Mouse (Mus musculus) E14TG2a.4 (cell line): ENCODE data around the gene Tctn3.
A peak's percentile ranks its signal among the peaks of the same experiment; 100 is the strongest.
"Not testable (repeated sequence)": the region's sequence is repeated elsewhere in the genome, so short reads cannot be mapped to it uniquely, and the experiment has no call there.

Experiments
- H3K27me3 ChIP-seq: 2 replicates; pipeline ENCODE4 v1.6.1; 2014; ENCODE audit warnings: low read length, control low read depth; ENCODE audit not compliant: insufficient read depth
- H3K36me3 ChIP-seq: 2 replicates; pipeline ENCODE4 v1.6.1; 2014; ENCODE audit warnings: low read length, control low read depth; ENCODE audit not compliant: insufficient read depth
- H3K4me1 ChIP-seq: replicated peaks from 2 replicates; pipeline ENCODE4 v1.6.1; 2014; ENCODE audit warnings: low read depth, low read length, control low read depth
- H3K4me3 ChIP-seq: replicated peaks from 2 replicates; pipeline ENCODE4 v1.5.1; 2014; ENCODE audit warnings: mild to moderate bottlenecking, low read length
- H3K9me3 ChIP-seq: 2 replicates; pipeline ENCODE4 v1.6.1; 2014; ENCODE audit warnings: low read length, control low read depth
- CTCF ChIP-seq: conservative IDR thresholded peaks from 2 replicates; pipeline ENCODE4 v1.5.1; 2014; ENCODE audit warnings: low read length
- NANOG ChIP-seq: IDR thresholded peaks from 2 replicates; pipeline ENCODE4 v1.6.1; 2014; ENCODE audit warnings: borderline replicate concordance, low read length, mixed read lengths
- POU5F1 ChIP-seq: IDR thresholded peaks from 2 replicates; pipeline ENCODE4 v1.6.1; 2014; ENCODE audit warnings: low read length, borderline replicate concordance

The Tctn3 gene

DNA sequence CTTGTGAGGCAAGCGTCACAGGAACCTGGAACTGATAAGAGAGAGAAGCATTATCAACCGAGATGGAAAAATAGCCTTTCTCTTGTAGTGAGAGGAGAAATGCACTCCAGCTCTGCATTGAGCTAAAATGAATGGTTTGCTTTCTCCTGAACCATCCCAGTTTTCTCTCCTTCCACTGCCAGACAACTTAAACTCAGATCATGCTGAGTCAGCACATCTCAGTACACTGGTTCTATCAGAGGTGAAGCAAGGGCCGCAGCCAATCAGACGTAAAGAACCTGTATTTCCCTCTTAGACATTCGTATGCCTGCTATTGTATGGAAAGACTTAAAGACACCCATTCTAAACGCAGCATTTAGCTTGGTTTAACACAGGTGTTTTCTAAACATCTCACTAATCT lies 4.4 kb downstream of the Tctn3 start:
- Histone ChIP-seq H3K9me3 (no peaks in the 10 kb centered on the region), H3K4me3 (no peak overlapping the region), H3K27me3 (peaks cover 9% of the 10 kb centered on the region; the same call in 1 of the 2 replicates), H3K4me1 (peaks cover 17% of the 10 kb centered on the region), H3K36me3 (peaks cover 50% of the 10 kb centered on the region)
- TF ChIP-seq NANOG, result no peak

DNA sequence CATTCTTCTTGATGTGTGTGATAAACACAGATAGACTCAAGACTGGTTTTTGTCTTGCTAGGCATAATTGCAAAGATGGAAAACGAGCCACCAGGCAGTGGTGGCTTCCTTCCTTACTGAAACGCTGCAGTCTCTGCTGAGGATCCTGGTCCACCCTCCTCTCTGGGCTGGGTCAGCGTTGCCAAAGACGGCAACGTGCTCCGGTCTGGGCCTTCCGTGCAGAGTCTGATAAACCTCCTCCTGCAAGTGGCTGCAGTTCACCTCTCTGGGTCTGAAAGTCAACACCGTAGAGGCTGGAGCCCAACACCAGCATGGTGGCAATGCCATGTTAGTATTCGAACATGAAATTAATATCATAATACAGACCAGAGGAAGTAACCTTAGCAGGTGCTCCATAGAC lies 6.8 kb downstream of the Tctn3 start:
- Histone ChIP-seq H3K9me3 (no peaks in the 10 kb centered on the region), H3K27me3 (no peaks in the 10 kb centered on the region), H3K4me3 (no peak overlapping the region), H3K4me1 (0 out of 2 replicates have a peak, but pooled peaks cover 7% of the 10 kb centered on the region), H3K36me3 (peaks cover 50% of the 10 kb centered on the region)
- no peak for TF ChIP-seq NANOG
- TF ChIP-seq POU5F1, result no peak
- no peak for TF ChIP-seq CTCF

GRCm38 (mm10) chr19:40601870-40602269 lies 10.2 kb downstream of the Tctn3 start:
- Histone ChIP-seq H3K36me3 (peaks cover 28% of the 10 kb centered on the region), H3K4me1 (peaks cover 15% of the 10 kb centered on the region), H3K4me3 (no peak overlapping the region), H3K27me3 (no peaks in the 10 kb centered on the region), H3K9me3 (no peaks in the 10 kb centered on the region)
- TF ChIP-seq POU5F1 (no peak), NANOG (no peak), CTCF (no peak)

DNA sequence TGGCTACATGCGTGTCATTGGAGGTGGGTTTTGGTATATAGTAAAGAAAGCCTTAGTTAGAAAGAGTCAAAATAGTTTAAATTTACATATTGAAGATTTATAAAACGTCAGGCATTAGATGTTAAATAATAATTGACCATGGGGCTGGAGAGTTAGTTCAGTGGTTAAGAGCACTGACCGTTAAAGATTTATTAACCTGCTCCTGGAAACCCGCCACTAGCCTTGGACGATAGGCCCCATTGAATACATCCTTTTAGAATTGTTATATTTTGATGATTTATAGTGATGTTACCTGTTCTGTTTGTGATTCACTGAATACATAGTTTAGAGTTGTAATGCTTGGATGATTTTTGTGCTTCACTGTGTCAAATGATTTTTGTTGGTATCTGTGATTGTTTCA lies 11.2 kb downstream of the Tctn3 start:
- H3K4me3 ChIP-seq, H3K4me1 ChIP-seq: not testable (repeated sequence)

DNA sequence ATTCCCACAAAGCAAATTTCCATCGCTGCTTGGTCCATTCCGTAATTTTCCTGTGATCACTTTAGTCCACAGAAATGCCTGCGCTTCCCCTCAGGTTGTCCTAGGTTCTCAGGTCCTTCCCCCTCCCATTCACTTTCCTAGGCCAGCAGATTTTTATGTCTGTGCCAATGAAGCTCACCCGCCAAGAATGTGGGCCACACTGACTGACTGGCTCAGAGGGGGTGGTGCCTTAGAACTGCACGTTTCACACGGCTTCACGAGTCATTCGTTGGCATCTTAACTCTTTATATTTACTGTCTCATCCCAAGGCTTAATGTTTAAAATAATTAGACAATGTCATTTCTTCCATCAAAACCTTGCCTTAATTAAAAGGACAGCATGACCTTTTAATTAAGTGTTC lies 16.2 kb downstream of the Tctn3 start:
- H3K4me3 ChIP-seq, result no peak overlapping the region
- peaks cover 9% of the 10 kb centered on the region for H3K4me1 ChIP-seq
- TF ChIP-seq POU5F1, result no peak
- H3K9me3 ChIP-seq, result no peaks in the 10 kb centered on the region
- H3K27me3 ChIP-seq, result no peaks in the 10 kb centered on the region
- H3K36me3 ChIP-seq, result 0 out of 2 replicates have a peak, but pooled peaks cover 5% of the 10 kb centered on the region

More for the DNA sequence above, 11.2 kb downstream of the Tctn3 start:
- not testable (repeated sequence) for H3K27me3 ChIP-seq, H3K9me3 ChIP-seq
- peaks cover 18% of the 10 kb centered on the region for H3K36me3 ChIP-seq

DNA sequence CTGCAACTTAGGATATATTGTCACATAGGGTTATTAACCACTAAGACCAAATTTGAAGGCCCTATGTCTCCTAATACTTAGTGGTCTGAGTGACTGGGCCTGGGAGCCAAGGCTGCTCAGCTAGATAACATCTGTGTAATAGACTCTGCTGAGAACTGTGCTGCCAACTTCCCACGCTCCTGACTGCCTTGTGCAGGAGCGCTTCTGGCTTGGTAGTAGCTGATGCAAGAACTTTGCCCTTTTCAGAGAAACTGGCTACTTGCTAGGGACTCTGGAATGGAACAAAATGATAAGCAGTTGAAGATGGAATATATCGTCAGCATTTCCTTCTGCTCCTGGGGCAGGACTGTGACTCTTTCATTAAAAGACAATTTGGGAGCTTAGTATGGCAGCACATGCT lies 16.8 kb downstream of the Tctn3 start:
- no peak for TF ChIP-seq NANOG
- no peak for TF ChIP-seq POU5F1
- no peak for TF ChIP-seq CTCF
- H3K27me3 ChIP-seq, result 0 out of 2 replicates have a peak, but pooled peaks cover 2% of the 10 kb centered on the region
- no peaks in the 10 kb centered on the region for H3K9me3 ChIP-seq
- peaks cover 13% of the 10 kb centered on the region for H3K4me1 ChIP-seq
- H3K36me3 ChIP-seq, result 0 out of 2 replicates have a peak, but pooled peaks cover 5% of the 10 kb centered on the region
- no peak overlapping the region for H3K4me3 ChIP-seq

DNA sequence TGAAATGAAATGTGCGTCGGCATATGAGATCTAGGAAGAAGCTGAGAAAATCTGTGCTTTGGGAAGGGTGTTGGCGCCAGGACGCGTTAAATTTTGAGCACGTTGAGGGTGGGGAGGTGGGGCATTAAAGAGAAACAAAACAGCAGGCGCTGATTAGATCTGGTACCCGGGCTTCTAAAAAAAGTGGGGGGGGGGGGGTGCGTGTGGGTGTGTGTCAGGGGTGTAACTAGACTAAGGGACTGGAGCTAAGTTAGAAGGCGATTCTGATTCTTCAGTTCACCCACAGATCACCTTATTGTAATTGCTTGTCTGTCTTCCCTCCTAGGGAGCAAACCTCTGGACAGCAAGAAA lies 22.5 kb downstream of the Tctn3 start:
- Histone ChIP-seq H3K9me3 (no peaks in the 10 kb centered on the region), H3K4me1 (peaks cover 33% of the 10 kb centered on the region), H3K4me3 (peak overlapping the region; percentile 87), H3K27me3 (peaks cover 12% of the 10 kb centered on the region; the same call in 1 of the 2 replicates), H3K36me3 (peaks cover 14% of the 10 kb centered on the region; the same call in 1 of the 2 replicates)
- TF ChIP-seq CTCF (no peak), NANOG (no peak), POU5F1 (no peak)

GRCm38 (mm10) chr19:40588847-40589529 lies 23.0 kb downstream of the Tctn3 start:
- no peak for TF ChIP-seq NANOG
- TF ChIP-seq CTCF, result peak; percentile 72
- no peak for TF ChIP-seq POU5F1
- H3K27me3 ChIP-seq, result peaks cover 12% of the 10 kb centered on the region; the same call in 1 of the 2 replicates
- peaks cover 17% of the 10 kb centered on the region; the same call in 1 of the 2 replicates for H3K36me3 ChIP-seq
- no peaks in the 10 kb centered on the region for H3K9me3 ChIP-seq
- H3K4me3 ChIP-seq, result peak overlapping the region; percentile 87
- H3K4me1 ChIP-seq, result peaks cover 33% of the 10 kb centered on the region

- peaks cover 24% of the 10 kb centered on the region; the same call in 1 of the 2 replicates for H3K36me3 ChIP-seq
- peak within 1 kb of the TSS; percentile 87 for H3K4me3 ChIP-seq
- peaks cover 33% of the 10 kb centered on the region for H3K4me1 ChIP-seq
- no peaks in the 10 kb centered on the region for H3K9me3 ChIP-seq
- peaks cover 12% of the 10 kb centered on the region; the same call in 1 of the 2 replicates for H3K27me3 ChIP-seq
- TF ChIP-seq NANOG (no peak), CTCF (no peak), POU5F1 (no peak)
Observed at GRCm38 (mm10) chr19:40588293-40588654, 23.8 kb downstream of the Tctn3 start, which contains the start of gene Aldh18a1. Gene Aldh18a1 (minus strand): TSS chr19:40588463.
